Mouse (Mus musculus) ES-E14 (cell line): Measurements from ENCODE around the gene Galnt4.

Experiments
- CHD2 ChIP-seq: IDR thresholded peaks from 2 replicates; pipeline ENCODE4 v1.6.1; 2014; ENCODE audit warnings: mild to moderate bottlenecking, low read depth, low read length, inconsistent platforms
- HCFC1 ChIP-seq: IDR thresholded peaks from 2 replicates; pipeline ENCODE4 v1.6.1; 2012; ENCODE audit warnings: low read length, inconsistent platforms, borderline replicate concordance; ENCODE audit not compliant: insufficient read depth
- MAFK ChIP-seq: IDR thresholded peaks from 2 replicates; pipeline ENCODE4 v1.6.1; 2014; ENCODE audit warnings: mild to moderate bottlenecking, low read depth, low read length, inconsistent platforms; ENCODE audit not compliant: insufficient read depth

- TF ChIP-seq MAFK (no peak), CHD2 (no peak), HCFC1 (no peak)
Observed at GRCm38 (mm10) chr10:99136337-99136736, 28.4 kb downstream of the Galnt4 start.
